Comparison of ENCODE assay signal across 18 mouse cellular contexts in genomic region chr2:142693461-142693860, GRCm38 (mm10).
DNase-seq lines count a peak whose midpoint lies in the region; TF ChIP-seq lines count a peak whose summit lies in the region.
"Had no signal": no experiment of that assay in that cellular context is flagged by ENCODE, and none has a peak within 500 bp of the region (broad histone marks: within the 10 kb centered on the region; RNA-seq: fewer than 3 reads in every experiment).

No protein-coding gene starts in this region.

- no peak for TF ChIP-seq POLR2A in liver, adult 2 months (IDR thresholded peaks at IDR 0.05; ENCODE audit: extremely low read depth, insufficient read depth, low read length)

- TF ChIP-seq CTCF in liver, adult 2 months (IDR thresholded peaks at IDR 0.05; ENCODE audit: low read depth, low read length): no peak

- no peaks in the 10 kb centered on the region for H3K27me3 ChIP-seq in liver, adult 2 months (ENCODE audit: control insufficient read depth, insufficient read depth, low read length)
- H3K27me3 ChIP-seq: embryonic facial prominence, embryonic 12.5 days; forebrain, embryonic 13.5 days; forebrain, embryonic 15.5 days had no signal

- no peak overlapping the region for H3K4me3 ChIP-seq in liver, adult 2 months (ENCODE audit: insufficient read depth, low read depth, low read length)
- H3K4me3 ChIP-seq in brown adipose tissue, adult 24 weeks (ENCODE audit: insufficient read depth, low read depth, low read length): no peak overlapping the region
- H3K4me3 ChIP-seq: embryonic facial prominence, embryonic 10.5 days; embryonic facial prominence, embryonic 12.5 days; forebrain, embryonic 13.5 days; forebrain, embryonic 15.5 days had no signal

- peak overlapping the region; percentile 71 for H3K27ac ChIP-seq in liver, adult 2 months (replicated peaks; ENCODE audit: insufficient read depth, low read depth, low read length)
- H3K27ac ChIP-seq in brown adipose tissue, adult 24 weeks (replicated peaks; ENCODE audit: low read depth, low read length): peak overlapping the region; percentile 82
- H3K27ac ChIP-seq: embryonic facial prominence, embryonic 10.5 days; embryonic facial prominence, embryonic 12.5 days; forebrain, embryonic 13.5 days; forebrain, embryonic 15.5 days had no signal

- H3K9ac ChIP-seq in liver, adult 2 months (ENCODE audit: low read depth, low read length): no peak overlapping the region
- H3K9ac ChIP-seq: embryonic facial prominence, embryonic 12.5 days; forebrain, embryonic 13.5 days; forebrain, embryonic 15.5 days; forebrain, postnatal 0 days had no signal

- no peaks in the 10 kb centered on the region for H3K79me2 ChIP-seq in liver, adult 2 months (ENCODE audit: control insufficient read depth, insufficient read depth, low read length)

- DNase-seq in adrenal gland, postnatal 14 days: peak; percentile 28
- no peak for DNase-seq in adrenal gland, adult 18-20 months (ENCODE audit: low spot score in 2 of 2)
- peak; percentile 66 for DNase-seq in liver, adult 2 months (ENCODE audit: extremely low read depth, low read depth, low spot score)
- DNase-seq in liver: no peak
- no peak for DNase-seq in lung, adult 18-20 months
- DNase-seq in T-cell, adult 2 months (ENCODE audit: low spot score): no peak
- DNase-seq: adrenal gland, adult 8-10 months; cerebellum, adult 11-12 months; cerebellum, adult 2 months; cerebellum, adult 9-10 months; cerebellum, postnatal 10 days; cerebellum, postnatal 25 days; forebrain, postnatal 0 days had no signal

- peaks cover 14% of the 10 kb centered on the region for H3K4me1 ChIP-seq in liver, adult 2 months (ENCODE audit: control insufficient read depth, insufficient read depth, low read length)
- peaks cover 9% of the 10 kb centered on the region; the same call in 1 of the 2 replicates for H3K4me1 ChIP-seq in brown adipose tissue, adult 24 weeks (ENCODE audit: control insufficient read depth, insufficient read depth, insufficient read length, low read length)
- H3K4me1 ChIP-seq: embryonic facial prominence, embryonic 12.5 days had no signal

- 30% methylated on average over 1 of the region's 1 CpGs for WGBS in liver, adult 2 months

- H3K36me3 ChIP-seq in liver, adult 2 months (ENCODE audit: control insufficient read depth, insufficient read depth, low read length): no peaks in the 10 kb centered on the region
- H3K36me3 ChIP-seq: embryonic facial prominence, embryonic 10.5 days; embryonic facial prominence, embryonic 12.5 days; forebrain, embryonic 15.5 days had no signal

Comparison
In these comparisons a context has a peak if more than half of its experiments do, and no peak if none do; other contexts are left out.
1. DNase-seq: peak in adrenal gland, postnatal 14 days (single experiment) and liver, adult 2 months (single experiment); none in adrenal gland, adult 18-20 months (0 of 2), liver (single experiment), lung, adult 18-20 months (0 of 2) and T-cell, adult 2 months (single experiment).